Mouse (Mus musculus): ENCODE results near the gene Adamts7. TPM values are rescaled to one million over a fixed set of nuclear protein-coding genes. Genes with fewer than 3 reads are reported as not detected.

The Adamts7 gene
- polyA plus RNA-seq, 1 experiment from 2014 or later, result 7.9 TPM

DNA sequence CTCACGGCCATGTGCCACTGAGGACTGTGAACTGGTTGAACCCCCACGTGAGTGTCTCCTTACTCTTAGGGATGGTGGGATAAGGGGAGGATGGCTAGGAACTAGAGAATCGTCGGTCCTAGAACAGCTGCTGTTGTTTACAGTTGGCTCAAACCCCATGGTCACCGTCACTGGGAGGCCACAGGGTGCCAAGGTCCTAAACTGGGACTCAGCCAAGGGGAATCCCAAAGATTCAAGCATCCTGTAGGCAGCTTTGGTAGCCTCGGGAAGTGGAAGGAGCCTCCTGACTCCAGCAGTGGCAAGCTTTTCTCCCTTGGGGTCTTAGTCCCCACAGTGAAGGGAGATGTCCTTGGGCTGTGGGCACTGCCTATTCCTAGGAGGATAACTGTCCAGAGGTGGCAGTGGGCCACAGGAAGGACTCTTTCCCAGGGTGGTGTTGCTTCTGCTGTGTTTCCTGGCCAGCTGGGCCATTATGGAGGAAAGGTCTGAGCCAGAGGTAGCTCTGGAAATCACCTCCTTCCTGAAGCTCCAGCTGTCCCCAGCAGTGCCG, 34.3 kb downstream of the Adamts7 start:
- ChIA-PET POLR2A (no interaction called here), CTCF (interaction anchor here (1.5 kb wide), 1 partner anchor 9 kb away, joined by 6 read pairs; no protein-coding TSS in a partner anchor)
- DNase-seq (ENCODE audit: low read depth, low spot score) (no peak), ATAC-seq (no peak)
- in situ Hi-C loops (cut with MboI; ENCODE audit: low pct_unique_long_range_greater_than_20kb), result no loop called here
- no peaks in the 10 kb centered on the region for H3K27me3 ChIP-seq
- TF ChIP-seq CTCF (IDR thresholded peaks at IDR 0.05), result no peak

- in situ Hi-C loops (cut with MboI; ENCODE audit: low pct_unique_long_range_greater_than_20kb), result no loop called here
Measured at GRCm38 (mm10) chr9:90197866-90198383, 35.1 kb downstream of the Adamts7 start.

DNA sequence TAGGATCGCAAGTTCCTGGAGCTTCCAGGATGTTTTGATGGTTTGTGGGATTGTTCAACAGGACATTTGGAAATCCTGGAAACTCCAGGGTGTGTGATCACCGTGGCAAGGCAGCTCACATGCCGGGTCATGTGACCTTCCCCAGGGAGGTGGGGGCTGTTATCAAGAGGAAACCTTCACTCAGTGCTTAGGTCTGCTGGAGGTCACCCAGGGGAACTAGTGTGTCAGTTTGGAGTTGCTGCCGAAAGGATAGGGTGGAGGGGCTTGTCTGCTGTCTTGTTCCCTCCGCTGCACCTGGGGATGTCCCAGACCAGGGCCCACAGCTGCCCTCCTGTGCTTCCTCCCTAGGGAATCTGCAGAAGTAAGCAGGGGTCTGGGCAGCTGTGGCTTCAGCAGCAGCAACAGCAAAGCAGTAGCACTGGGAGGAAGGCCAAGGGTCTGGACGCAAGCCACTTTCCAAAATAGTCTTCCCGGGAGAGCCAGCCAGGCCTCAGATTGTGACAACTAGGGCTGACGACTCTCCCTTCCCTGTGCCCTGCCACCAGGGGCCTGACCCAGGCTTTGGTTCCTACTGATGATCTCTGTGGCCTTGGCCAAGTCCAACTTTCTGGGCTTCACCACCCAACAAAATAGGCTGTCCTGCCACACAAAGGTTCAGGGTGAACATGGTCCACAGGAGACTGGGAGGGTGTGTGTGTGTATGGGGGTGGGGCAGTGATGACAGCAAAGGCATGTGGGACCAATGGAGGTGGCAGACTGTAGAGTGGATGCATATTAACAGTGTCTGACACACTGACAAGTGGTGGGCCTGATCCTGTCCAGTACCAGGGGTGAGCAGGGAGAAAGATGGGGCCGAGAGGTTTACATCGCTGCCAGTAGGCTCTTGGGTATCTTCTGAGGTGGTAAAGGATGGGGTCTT, 35.9 kb downstream of the Adamts7 start:
- peak; percentile 6 for DNase-seq (ENCODE audit: low read depth, low spot score)

More at GRCm38 (mm10) chr9:90197866-90198383, 35.1 kb downstream of the Adamts7 start:
- TF ChIP-seq CTCF (IDR thresholded peaks at IDR 0.05), result no peak
- no peak for ATAC-seq
- POLR2A ChIA-PET, result no interaction called here
- H3K27me3 ChIP-seq, result no peaks in the 10 kb centered on the region
- DNase-seq (ENCODE audit: low read depth, low spot score), result no peak
- CTCF ChIA-PET, result interaction anchor here (1.5 kb wide), 1 partner anchor 8 kb away, joined by 6 read pairs; no protein-coding TSS in a partner anchor

GRCm38 (mm10) chr9:90199611-90200010, 36.7 kb downstream of the Adamts7 start:
- DNase-seq (ENCODE audit: low read depth, low spot score), result no peak
- no peak for TF ChIP-seq CTCF (IDR thresholded peaks at IDR 0.05)
- CTCF ChIA-PET, result no interaction called here
- no peak for ATAC-seq
- in situ Hi-C loops (cut with MboI; ENCODE audit: low pct_unique_long_range_greater_than_20kb), result loop anchor here (10.0 kb wide), 1 partner anchor 485 kb away; no protein-coding TSS in a partner anchor
- POLR2A ChIA-PET, result no interaction called here
- H3K27me3 ChIP-seq, result no peaks in the 10 kb centered on the region

More for the DNA sequence above, 35.9 kb downstream of the Adamts7 start:
- in situ Hi-C loops (cut with MboI; ENCODE audit: low pct_unique_long_range_greater_than_20kb), result no loop called here
- no peaks in the 10 kb centered on the region for H3K27me3 ChIP-seq
- no peak for ATAC-seq
- CTCF ChIA-PET, result no interaction called here
- POLR2A ChIA-PET, result no interaction called here
- TF ChIP-seq CTCF (IDR thresholded peaks at IDR 0.05), result no peak

- ATAC-seq (no peak), DNase-seq (ENCODE audit: low read depth, low spot score) (no peak)
- no peak for TF ChIP-seq CTCF (IDR thresholded peaks at IDR 0.05)
- POLR2A ChIA-PET, result no interaction called here
- in situ Hi-C loops (cut with MboI; ENCODE audit: low pct_unique_long_range_greater_than_20kb), result loop anchor here (10.0 kb wide), 1 partner anchor 484 kb away; no protein-coding TSS in a partner anchor
- H3K27me3 ChIP-seq, result no peaks in the 10 kb centered on the region
- CTCF ChIA-PET, result no interaction called here
Measured at GRCm38 (mm10) chr9:90200501-90200900, 37.6 kb downstream of the Adamts7 start.

DNA sequence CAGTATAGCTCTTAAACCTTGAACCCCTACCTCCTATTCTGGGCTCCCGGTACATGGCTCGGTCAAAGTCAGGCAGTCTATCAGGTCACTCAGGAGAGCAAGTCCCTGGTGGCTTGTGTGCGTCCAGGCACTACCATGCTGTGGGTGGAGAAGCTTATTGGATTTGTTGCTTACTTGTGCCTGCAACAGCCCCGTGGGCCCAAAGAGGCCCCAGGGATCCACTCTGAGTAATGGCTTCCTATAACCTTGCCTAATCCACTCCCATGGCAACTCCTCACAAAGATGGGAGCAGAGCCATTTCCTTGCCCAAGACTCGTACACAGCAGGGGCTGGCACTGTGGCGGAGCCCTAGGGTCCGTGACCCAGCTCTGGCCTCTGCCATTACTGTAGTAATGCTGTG, 38.2 kb downstream of the Adamts7 start:
- DNase-seq (ENCODE audit: low read depth, low spot score) (peak; percentile 12), ATAC-seq (peak; percentile 27)
- no peaks in the 10 kb centered on the region for H3K27me3 ChIP-seq
- POLR2A ChIA-PET, result no interaction called here
- no peak for TF ChIP-seq CTCF (IDR thresholded peaks at IDR 0.05)
- CTCF ChIA-PET, result no interaction called here
- in situ Hi-C loops (cut with MboI; ENCODE audit: low pct_unique_long_range_greater_than_20kb), result loop anchor here (10.0 kb wide), 1 partner anchor 484 kb away; no protein-coding TSS in a partner anchor

DNA sequence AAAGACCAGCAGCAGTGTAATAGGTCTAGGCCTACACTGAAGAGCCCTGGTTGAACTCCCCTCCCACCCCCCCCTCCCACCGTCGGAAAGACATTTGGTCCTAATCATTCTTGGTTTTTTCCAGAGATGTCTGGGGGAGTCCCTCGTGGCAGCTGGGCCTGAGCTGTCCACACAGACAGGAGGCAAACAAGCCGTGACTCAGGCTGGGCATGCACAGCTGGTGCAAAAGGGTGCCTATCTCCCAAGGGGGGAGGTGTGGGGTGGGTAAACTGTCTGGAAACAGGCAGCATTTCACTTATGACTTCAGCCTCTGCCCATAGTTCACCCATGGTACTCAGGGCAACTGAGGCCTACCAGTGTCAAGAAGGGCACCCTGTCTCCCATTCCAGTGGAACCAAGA, 38.7 kb downstream of the Adamts7 start:
- peak; percentile 50 for ATAC-seq
- no peak for TF ChIP-seq CTCF (IDR thresholded peaks at IDR 0.05)
- CTCF ChIA-PET, result no interaction called here
- in situ Hi-C loops (cut with MboI; ENCODE audit: low pct_unique_long_range_greater_than_20kb), result loop anchor here (10.0 kb wide), 1 partner anchor 483 kb away; no protein-coding TSS in a partner anchor
- POLR2A ChIA-PET, result no interaction called here
- H3K27me3 ChIP-seq, result no peaks in the 10 kb centered on the region
- DNase-seq (ENCODE audit: low read depth, low spot score), result peak; percentile 59

DNA sequence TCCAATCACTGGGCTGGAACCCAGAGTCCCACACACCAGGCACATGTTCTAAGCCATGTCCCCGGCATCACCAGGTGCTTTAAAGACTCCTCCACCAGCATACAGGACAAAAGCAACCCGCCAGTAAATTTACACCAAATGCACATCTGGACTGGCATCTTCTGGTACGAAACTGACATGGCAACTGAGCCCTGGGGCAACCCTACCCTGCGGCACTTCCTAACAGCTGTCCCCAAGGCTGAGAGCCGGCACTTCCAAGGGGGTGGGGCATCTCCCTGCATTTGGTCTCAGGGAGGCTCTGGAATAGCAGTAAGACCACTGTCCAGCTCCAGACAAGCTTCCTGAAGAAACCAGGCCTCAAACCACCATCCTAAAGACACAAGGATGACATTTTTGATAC, 40.4 kb downstream of the Adamts7 start:
- H3K27me3 ChIP-seq, result no peaks in the 10 kb centered on the region
- in situ Hi-C loops (cut with MboI; ENCODE audit: low pct_unique_long_range_greater_than_20kb), result loop anchor here (10.0 kb wide), 1 partner anchor 482 kb away; no protein-coding TSS in a partner anchor
- DNase-seq (ENCODE audit: low read depth, low spot score), result no peak
- ATAC-seq, result no peak
- ChIA-PET CTCF (no interaction called here), POLR2A (no interaction called here)
- TF ChIP-seq CTCF (IDR thresholded peaks at IDR 0.05), result no peak

DNA sequence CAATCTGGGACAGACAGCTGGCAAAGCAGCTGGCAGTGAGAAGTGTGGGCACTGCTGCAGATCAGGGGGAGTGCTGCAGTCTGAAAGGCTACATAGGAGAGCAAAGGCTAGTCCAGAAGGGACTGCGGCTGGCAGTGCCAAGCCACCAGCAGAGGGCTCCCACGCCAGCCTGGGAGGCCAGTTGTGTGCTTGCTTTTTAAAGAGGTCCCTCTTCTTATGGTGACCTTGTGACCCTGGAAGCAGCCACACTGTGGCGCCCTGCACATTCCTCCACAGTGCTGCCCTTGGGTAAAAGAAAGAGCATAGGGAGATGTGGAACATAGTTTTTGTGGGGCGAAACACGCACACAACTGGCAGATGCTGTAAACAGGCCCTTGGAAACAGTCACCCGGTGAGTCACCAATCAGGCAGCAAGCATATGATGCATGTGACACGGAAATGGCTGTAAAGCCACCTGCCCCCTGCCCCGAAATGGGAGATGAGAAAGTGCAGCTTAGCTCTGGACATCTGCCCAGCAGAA, 41.6 kb downstream of the Adamts7 start:
- no peak for TF ChIP-seq CTCF (IDR thresholded peaks at IDR 0.05)

DNA sequence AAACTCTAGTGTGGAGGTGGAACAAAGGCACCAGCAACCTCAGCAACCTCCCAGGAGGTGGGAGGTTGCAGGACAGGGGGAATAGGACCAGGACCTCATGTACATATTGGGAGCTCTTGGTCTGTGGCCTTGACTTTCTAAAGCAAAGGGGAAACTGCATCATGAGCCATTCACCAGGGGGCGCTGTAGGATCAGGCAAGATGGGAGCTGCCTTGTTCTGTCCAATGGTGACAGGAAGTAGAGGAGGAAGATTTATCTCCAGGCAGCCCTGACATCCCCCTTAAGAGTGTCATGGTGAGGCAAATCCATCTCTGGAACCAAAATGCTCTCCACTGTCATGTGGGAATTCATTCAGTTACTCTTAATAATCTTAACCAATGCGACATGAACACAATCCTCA, 43.6 kb downstream of the Adamts7 start:
- CTCF ChIA-PET, result interaction anchor here (0.7 to 3.0 kb wide), 10 partner anchors 9 to 477 kb away, joined by 3 to 24 read pairs (median 4); partner anchors contain the start of gene Tbc1d2b
- H3K27me3 ChIP-seq, result no peaks in the 10 kb centered on the region
- ATAC-seq (peak; percentile 53), DNase-seq (ENCODE audit: low read depth, low spot score) (peak; percentile 31)
- TF ChIP-seq CTCF (IDR thresholded peaks at IDR 0.05), result no peak
- POLR2A ChIA-PET, result no interaction called here
- in situ Hi-C loops (cut with MboI; ENCODE audit: low pct_unique_long_range_greater_than_20kb), result loop anchor here (5.0 to 10.0 kb wide), 2 partner anchors 241 to 478 kb away; no protein-coding TSS in a partner anchor

More for the DNA sequence above, 41.6 kb downstream of the Adamts7 start:
- ATAC-seq (peak; percentile 45), DNase-seq (ENCODE audit: low read depth, low spot score) (peak; percentile 12)
- POLR2A ChIA-PET, result no interaction called here
- H3K27me3 ChIP-seq, result no peaks in the 10 kb centered on the region
- in situ Hi-C loops (cut with MboI; ENCODE audit: low pct_unique_long_range_greater_than_20kb), result loop anchor here (10.0 kb wide), 1 partner anchor 480 kb away; no protein-coding TSS in a partner anchor
- CTCF ChIA-PET, result interaction anchor here (1.0 to 3.0 kb wide), 7 partner anchors 11 to 243 kb away, joined by 3 to 24 read pairs (median 3); no protein-coding TSS in a partner anchor
